Mouse (Mus musculus): ENCODE measurements around the gene Faap24.
A peak's percentile ranks its signal among the peaks of the same experiment; 100 is the strongest.

Gene Faap24

DNA sequence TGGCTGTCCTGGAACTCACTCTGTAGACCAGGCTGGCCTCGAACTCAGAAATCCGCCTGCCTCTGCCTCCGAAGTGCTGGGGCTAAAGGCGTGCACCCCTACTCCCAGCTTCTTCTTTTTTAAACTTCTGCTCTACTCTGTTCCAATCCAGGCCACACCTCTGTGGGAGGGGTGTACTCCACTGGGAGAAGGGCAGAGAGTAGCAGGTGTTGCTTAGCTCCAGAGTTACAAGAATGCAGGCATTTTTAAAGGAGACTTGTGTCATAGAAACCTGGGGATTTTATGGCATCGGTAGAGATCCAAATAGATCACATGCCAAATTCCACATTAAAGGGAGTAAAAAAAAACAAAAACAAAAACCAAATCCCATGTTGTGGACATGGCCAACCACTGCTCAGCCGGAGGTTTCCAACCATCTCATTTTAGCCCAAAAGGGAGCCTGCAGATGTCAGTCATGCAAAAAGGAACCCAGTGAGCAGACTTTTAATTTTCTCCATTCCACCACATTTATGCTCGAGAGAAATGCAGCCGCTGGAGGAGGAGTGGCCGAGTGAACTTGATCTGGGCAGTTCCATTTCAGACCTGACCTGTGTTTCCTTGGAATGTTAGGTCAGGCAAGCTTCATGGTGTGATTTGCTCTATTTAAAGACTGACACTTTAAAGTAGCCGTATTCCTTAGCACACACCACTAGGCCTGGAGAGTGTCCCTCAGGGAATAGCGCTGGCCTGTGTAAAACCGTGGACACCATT, 31.3 kb downstream of the Faap24 start:
- no peak for DNase-seq (ENCODE audit: low spot score in 2 of 2)

DNA sequence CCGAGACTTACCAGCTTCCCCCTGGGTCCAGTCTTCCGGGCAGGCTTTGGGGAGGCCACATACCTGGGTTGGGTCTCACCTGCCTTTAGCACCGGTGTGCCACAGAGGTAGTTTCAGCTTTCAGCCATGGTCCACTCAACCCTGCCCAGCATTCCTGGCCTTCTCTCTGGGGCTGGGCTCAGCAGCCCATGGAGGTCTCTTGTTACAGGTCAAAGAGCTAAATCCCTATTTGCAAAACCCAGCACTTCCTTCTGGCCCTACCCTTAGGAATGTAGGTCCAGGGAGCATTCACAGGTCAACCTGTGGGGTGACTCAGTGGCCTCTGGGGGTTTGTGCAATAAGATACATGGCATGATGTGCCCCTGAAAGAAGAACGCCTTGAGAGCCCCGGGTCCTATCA, 33.8 kb downstream of the Faap24 start:
- no peak for DNase-seq (ENCODE audit: low spot score in 2 of 2)

DNA sequence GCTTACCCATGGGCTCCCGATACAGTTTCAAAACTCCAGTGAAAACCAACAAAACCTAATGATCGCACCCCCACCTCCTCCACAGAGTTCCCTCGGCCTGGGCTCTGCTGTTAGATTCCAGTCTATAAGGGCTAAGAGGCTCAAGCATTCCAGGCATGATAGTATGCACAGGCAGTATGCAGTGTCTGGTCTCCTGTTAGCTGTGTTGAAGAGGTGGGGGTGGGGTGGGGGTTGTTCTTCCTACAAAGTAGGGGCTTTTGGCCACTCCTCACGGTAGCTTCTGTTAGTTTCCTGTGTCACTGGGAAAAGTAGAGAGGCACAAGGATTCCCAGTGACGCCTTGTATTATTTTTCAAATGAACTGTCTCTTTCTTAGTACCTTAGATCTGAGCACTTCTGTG, 34.4 kb downstream of the Faap24 start:
- DNase-seq (ENCODE audit: low spot score in 2 of 2) = no peak

DNA sequence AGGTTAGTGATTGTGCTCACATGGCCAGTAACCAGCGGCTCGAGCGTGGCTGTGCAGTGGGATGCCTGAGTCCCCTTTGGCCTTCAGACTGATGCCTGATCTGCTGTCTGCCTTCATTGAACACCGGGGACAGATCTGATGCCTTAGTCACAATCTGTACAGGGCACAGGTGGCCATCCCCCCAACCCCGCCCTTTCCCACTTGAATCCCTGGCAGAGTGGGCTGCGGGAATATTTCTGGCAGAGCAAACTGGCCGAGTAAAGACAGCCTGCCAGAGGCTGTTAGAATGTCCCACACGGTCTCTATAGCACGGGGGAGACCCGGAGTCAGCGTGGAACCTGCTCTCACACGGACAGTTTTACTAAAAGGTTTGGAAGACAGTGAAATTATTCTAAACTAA, 39.0 kb downstream of the Faap24 start:
- no peak for DNase-seq (ENCODE audit: low spot score in 2 of 2)

DNA sequence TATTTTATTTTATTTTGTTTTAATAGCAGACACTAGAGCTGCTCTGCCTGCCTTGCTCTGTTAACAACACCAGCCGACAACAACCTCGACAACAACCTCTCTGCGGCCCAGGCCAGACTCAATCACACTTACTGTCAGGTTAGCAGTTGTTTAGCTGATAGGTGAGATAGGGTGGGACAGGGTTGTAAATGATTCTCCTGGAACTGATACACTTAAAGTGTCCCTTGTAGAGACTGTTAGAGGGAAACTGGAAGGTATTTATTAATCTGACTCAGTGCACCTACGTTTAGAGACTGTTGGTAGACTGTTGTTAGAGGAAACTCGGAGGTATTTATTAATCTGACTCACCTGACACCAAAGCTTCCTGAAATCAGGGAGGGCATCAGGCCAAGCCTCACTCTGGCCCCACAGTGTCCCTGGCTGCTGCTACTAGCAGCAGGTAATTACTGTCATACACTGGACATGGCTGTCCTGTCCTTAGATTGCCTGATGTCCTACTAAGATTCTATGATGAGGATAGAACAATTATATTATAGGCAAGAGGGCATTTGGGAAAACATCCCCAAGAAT, 41.2 kb downstream of the Faap24 start:
- no peak for DNase-seq (ENCODE audit: low spot score in 2 of 2)

DNA sequence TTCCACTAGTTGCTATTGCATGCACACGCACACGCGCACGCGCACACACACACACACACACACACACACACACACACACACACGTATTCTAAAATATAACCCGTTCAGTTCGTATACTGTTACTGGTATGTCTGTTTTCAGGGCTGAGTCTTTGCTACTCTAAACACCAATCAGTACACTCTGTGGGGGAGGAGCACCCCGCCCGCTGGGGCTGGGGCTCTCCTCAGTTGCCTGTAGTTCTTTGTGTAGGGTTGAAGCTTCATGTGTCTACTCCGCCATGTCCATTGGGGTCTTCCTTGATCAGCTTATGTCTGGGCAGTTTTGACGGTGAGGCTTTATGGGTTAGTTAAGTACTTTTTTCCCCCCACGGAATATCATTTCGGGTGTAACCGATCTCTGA, 43.3 kb downstream of the Faap24 start:
- no peak for DNase-seq (ENCODE audit: low spot score in 2 of 2)

DNA sequence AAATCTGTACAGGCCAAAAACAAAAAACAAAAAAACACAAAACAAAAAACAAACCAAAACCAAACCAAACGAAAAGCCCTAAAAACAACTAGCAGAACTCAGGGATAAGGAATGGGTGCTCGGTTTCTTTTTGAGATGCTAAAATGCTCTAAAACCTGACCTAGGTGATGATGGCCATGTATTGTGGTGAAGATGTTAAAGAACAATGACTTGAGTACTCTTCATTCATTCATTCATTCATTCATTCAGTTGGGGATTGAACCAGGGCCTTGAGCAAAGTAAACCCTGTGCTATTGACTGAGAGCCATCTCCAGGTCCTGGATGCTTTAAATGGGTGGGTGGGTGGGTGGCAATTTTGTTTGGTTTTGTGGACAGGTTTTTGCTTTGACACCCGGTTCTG, 45.5 kb downstream of the Faap24 start:
- no peak for DNase-seq (ENCODE audit: low spot score in 2 of 2)

DNA sequence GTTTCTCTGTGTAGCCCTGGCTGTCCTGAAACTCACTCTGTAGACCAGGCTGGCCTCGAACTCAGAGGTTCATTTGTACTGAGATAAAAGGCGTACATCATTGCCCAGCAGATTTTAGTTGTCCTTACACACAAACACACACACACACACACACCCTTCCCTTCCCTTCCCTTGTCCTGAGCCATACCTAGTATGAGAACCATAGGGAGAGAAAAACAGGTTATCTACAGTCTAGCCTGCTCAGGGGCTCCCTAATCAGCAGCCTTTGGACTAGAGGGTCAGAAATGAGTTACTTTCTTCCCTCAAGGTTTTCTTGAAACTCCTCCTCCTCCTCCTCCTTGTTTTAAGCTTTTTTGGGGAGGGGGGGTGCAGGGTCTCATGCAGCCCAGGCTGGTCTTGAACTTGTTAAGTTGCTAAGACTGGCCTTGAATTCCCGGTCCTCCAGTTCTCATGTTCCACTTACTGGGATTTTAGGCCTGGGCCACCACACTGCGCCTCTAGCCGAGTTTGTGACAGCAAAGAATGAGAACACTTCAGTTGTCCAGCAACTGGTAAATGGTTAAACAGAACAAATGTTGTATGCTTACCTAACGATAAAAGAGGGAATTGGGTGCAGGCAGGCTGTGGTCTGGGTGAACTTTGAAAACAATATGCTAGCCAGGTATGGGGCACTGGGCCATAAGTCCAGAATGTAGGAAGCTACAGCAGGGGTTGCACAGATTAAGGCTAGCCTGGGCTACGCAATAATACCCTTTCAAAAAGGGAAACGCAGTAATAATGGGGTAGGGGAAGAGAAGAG, 46.6 kb downstream of the Faap24 start:
- DNase-seq (ENCODE audit: low spot score in 2 of 2) = no peak

DNA sequence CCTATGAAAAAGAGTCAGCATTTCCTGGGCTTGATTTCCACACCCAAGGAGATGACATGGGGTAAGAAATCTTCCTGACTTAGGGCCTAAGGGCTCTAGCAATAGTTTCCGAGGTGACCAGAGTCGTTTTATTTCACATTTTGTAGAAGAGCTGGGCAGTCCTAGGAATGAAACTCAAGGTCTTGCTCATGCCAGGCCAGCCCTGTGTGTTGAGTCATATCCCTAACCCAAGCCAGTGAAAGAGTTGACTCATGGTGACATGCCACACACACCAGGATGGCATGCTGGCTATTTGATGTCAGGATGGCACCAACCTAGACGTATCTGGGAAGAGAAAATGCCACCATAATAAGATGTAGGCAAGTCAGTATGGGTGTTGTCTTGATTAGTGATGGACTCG, 47.6 kb downstream of the Faap24 start:
- DNase-seq (ENCODE audit: low spot score in 2 of 2) = no peak

DNA sequence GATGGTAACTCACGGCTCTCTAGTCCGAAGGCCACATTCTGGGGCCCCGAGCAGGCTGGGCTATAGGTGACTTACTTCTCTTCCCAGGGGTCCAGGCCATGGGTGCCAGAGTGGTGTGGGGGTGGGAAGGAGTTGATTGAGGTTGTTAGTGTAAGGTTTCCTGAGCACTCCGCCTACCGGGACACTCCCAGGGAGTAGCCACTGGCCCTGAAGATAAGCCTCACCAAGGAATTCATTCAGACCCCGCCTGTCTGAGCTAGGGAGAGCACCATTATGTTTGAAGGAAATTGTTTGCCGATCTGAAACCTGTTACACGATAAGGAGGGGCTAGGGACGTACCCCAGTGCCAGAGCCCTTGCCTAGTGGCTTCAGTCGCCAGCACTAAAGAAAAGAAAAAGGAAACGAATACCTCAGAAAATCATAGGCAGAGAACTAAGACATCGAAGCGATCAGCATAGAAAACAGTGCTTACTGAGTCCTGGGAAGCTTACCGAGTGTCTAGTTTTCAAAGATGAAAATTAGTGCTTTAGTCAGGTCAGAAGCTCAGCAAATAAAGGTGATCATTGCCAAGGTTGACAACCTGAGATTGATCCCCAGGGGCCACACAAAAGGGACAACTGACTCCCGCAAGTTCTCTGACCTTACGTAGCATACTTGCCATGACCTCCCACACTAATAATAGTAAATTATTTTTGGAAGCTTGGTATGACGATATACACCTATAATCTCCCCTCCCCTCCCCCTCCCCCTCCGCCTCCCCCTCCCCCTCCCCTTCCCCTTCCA, 48.5 kb downstream of the Faap24 start:
- no peak for DNase-seq (ENCODE audit: low spot score in 2 of 2)

DNA sequence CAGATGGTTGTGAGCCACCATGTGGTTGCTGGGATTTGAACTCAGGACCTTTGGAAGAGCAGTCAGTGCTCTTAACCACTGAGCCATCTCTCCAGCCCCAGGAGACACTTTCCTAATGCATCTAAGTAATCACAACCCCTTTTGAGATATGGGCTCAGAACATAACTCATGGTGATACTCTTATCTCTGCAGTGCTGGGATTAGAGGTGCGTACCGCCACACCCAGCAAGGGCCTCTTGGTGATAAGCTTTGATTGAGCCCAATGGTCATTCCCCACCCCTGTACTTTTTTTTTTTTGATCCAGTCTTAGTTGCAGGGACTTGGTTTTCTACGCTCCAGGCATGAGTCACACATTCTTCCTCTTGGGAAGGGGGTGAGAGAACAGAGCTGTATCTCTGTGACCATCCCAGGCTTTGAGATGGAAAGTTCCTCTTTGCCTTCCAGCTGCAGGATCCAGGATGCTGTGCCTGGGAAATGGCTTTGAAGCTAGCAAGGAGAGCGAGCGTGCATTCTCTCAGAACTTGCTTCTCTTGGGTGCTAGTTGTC, 51.8 kb downstream of the Faap24 start:
- no peak for DNase-seq (ENCODE audit: low spot score in 2 of 2)

DNA sequence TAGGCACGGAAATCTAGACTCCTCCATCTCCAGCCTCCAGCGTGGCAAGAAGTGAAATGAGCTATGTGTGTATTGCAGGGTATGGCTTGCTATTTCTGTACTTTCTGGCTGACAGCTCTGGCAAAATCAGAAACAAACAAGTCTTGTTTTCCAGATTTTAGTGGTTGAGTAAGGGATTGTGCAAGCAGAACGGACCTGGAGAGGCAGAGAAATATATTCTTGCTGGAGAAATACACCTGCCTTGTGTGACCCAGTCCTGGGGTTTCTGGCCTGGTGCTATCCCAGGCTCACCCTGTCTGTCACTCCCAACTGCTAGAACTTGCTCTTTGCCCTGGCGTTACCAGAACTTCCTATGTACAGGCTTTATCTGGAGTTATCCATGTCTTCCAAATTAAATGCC, 54.1 kb downstream of the Faap24 start:
- peak in 1 of 2 experiments; percentile 33 for DNase-seq (ENCODE audit: low spot score in 2 of 2)
